Mouse (Mus musculus) stomach, postnatal 0 days (tissue): Measurements from ENCODE around the gene Onecut3. TPM values are rescaled to one million over a fixed set of nuclear protein-coding genes. Genes with fewer than 3 reads are reported as not detected.
A peak's percentile ranks its signal among the peaks of the same experiment; 100 is the strongest.

Source experiments
- ATAC-seq: fragments of 200-750 bp; cut with Nextera tagmentation; 2 replicates; pipeline ENCODE4 v1.8.0; 2017; ENCODE audit not compliant: low FRiP score, low TSS enrichment
- DNase-seq: peaks from one replicate; pipeline ENCODE4 v3.0.0-alpha.2; 2016; ENCODE audit warnings: low spot score
- H3K27ac ChIP-seq: fragments of 300-500 bp; sonication (generic); replicated peaks from 2 replicates; pipeline ENCODE4 v1.5.1; 2014; ENCODE audit warnings: mild to moderate bottlenecking, control low read depth
- H3K27me3 ChIP-seq: fragments of 300-500 bp; sonication (generic); 2 replicates; pipeline ENCODE4 v1.6.1; 2014; ENCODE audit warnings: low read length; ENCODE audit not compliant: control insufficient read depth, insufficient read depth
- H3K36me3 ChIP-seq: fragments of 300-500 bp; sonication (generic); 2 replicates; pipeline ENCODE4 v1.6.1; 2014; ENCODE audit warnings: low read length, mixed read lengths; ENCODE audit not compliant: control insufficient read depth, insufficient read depth
- H3K4me1 ChIP-seq: fragments of 300-500 bp; sonication (generic); replicated peaks from 2 replicates; pipeline ENCODE4 v1.6.1; 2014; ENCODE audit warnings: antibody characterized with exemption; ENCODE audit not compliant: control insufficient read depth, insufficient read depth
- H3K4me2 ChIP-seq: fragments of 300-500 bp; sonication (generic); replicated peaks from 2 replicates; pipeline ENCODE4 v1.6.1; 2014; ENCODE audit warnings: low read depth, mild to moderate bottlenecking, control low read depth, moderate library complexity
- H3K4me3 ChIP-seq: fragments of 300-500 bp; sonication (generic); 2 replicates; pipeline ENCODE4 v1.5.1; 2014; ENCODE audit warnings: low read depth, low read length, control low read depth
- H3K9ac ChIP-seq: fragments of 300-500 bp; sonication (generic); 2 replicates; pipeline ENCODE4 v1.6.1; 2014; ENCODE audit warnings: mild to moderate bottlenecking, low read length, control low read depth, mixed read lengths
- H3K9me3 ChIP-seq: fragments of 300-500 bp; sonication (generic); 2 replicates; pipeline ENCODE4 v1.6.1; 2016; ENCODE audit warnings: low read length; ENCODE audit not compliant: control insufficient read depth
- CTCF ChIP-seq: IDR thresholded peaks from 2 replicates; pipeline ENCODE4 v1.5.1; 2016; ENCODE audit warnings: antibody characterized with exemption, low read depth, mild to moderate bottlenecking, moderate library complexity
- EP300 ChIP-seq: optimal IDR thresholded peaks from 2 replicates; pipeline ENCODE3; 2016; ENCODE audit warnings: antibody characterized with exemption
- WGBS: fragments of 180-500 bp; shearing (Covaris S2); extraction: QIAGEN DNeasy Blood & Tissue Kit; methylation state at CpG from one replicate; pipeline ENCODE4 v1.1.7; 2014; 5-methylcytosine and 5-hydroxymethylcytosine counted together
- polyA plus RNA-seq: library from polyadenylated mRNA; unstranded; fragments of >200 nt; fragmentation: Nextera tagmentation; extraction: Ambion mirVana; gene quantifications from 2 replicates; pipeline ENCODE4 v1.2.1, GENCODE M21; 2015

Onecut3 gene
- polyA plus RNA-seq, 1 experiment from 2014 or later: 0.01 TPM

DNA sequence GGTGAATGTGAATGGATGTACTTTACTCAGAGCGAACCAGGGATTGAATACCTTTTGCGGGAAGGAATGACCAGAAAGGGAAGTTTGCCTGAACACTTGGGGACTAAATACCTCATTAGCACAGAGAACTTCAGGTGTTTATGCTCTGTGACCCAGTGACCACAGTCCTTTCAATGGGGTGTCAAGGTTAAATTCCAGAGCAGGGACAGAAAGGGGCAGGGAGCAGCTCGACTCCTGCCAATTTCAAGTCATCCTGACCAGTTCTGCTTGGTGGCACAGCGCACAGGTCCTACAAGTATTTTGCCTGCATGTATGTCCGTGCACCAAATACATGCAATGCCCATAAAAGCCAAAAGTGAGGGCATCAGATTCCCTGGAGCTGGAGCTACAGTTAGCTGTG is 29.6 kb upstream of the Onecut3 start:
- no peak for DNase-seq
- H3K9me3 ChIP-seq: no peaks in the 10 kb centered on the region
- H3K9ac ChIP-seq: no peak overlapping the region
- 63% methylated on average over 5 of the region's 5 CpGs for WGBS
- TF ChIP-seq EP300 (no peak), CTCF (no peak)
- no peaks in the 10 kb centered on the region for H3K4me1 ChIP-seq
- no peak overlapping the region for H3K4me3 ChIP-seq
- no peak overlapping the region for H3K4me2 ChIP-seq
- no peak overlapping the region for H3K27ac ChIP-seq
- ATAC-seq: no peak
- no peaks in the 10 kb centered on the region for H3K27me3 ChIP-seq
- H3K36me3 ChIP-seq: no peaks in the 10 kb centered on the region

DNA sequence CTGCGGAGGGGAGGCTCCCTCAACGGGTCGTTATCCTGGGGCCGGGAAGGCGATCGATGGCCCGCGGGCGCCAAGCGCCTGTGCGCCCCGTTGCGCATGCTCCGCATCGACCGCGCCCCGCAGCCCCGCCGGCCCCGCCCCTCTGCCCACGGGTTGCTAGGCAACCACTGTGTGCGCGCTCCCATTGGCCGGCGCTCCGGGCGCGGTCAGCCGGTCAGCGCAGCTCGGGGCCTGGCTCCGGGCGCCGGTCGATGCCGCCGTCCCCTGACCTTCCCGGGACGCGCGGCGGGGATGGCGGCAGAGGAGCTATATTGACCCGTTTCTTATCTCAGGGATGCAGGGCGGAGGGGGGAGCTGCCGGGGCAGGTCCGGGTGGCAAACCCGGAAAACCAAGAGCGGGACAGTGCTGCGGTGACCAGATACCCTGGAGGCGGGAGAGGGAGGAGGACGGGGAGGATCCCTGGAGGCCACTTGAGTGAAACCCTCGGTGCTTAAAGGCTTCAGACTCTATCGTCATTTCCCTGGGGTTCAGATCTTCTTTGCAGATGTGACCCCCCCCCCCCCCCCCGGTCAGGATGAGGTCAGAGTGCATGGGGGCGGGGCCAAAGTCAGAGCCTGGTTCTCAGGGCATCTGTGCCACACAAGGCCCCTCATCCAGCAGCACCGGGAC is 19.2 kb upstream of the Onecut3 start:
- no peaks in the 10 kb centered on the region for H3K9me3 ChIP-seq
- H3K4me1 ChIP-seq: no peaks in the 10 kb centered on the region
- peak overlapping the region; percentile 52 for H3K4me3 ChIP-seq
- H3K27me3 ChIP-seq: no peaks in the 10 kb centered on the region; the same call in 1 of the 2 replicates
- TF ChIP-seq EP300 (no peak), CTCF (no peak)
- H3K4me2 ChIP-seq: peak overlapping the region; percentile 68
- ATAC-seq (peak; percentile 90), DNase-seq (peak; percentile 89)
- H3K9ac ChIP-seq: peak overlapping the region; percentile 61
- H3K27ac ChIP-seq: peak overlapping the region; percentile 18; the same call in 1 of the 2 replicates
- no peaks in the 10 kb centered on the region for H3K36me3 ChIP-seq
- WGBS: 2% methylated on average over 52 of the region's 58 CpGs

DNA sequence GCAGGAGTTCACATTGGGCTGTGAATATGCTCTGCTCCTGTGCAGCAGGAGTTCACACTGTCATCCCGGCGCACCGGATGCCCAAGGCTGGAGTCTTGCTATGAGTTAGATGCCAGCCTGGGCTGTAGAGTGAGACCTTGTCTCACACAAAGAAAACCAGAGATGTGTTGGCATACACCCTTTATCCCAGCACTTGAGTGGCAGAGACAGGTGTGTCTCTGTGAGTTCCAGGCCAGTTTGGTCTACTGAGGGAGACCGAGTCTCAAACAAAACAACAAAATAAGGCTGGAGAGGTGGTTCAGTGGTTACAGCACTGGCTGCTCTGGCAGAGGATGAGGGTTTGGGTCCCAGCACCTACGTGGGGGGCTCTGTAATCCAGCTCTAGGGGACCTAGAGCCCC is 16.1 kb upstream of the Onecut3 start:
- WGBS: 73% methylated on average over 5 of the region's 5 CpGs
- Histone ChIP-seq H3K4me1 (no peaks in the 10 kb centered on the region), H3K9ac (no peak overlapping the region), H3K9me3 (no peaks in the 10 kb centered on the region), H3K36me3 (no peaks in the 10 kb centered on the region), H3K4me3 (no peak overlapping the region), H3K27me3 (0 out of 2 replicates have a peak, but pooled peaks cover 1% of the 10 kb centered on the region), H3K4me2 (no peak overlapping the region), H3K27ac (no peak overlapping the region)
- no peak for TF ChIP-seq EP300
- TF ChIP-seq CTCF: no peak
- ATAC-seq (no peak), DNase-seq (no peak)

DNA sequence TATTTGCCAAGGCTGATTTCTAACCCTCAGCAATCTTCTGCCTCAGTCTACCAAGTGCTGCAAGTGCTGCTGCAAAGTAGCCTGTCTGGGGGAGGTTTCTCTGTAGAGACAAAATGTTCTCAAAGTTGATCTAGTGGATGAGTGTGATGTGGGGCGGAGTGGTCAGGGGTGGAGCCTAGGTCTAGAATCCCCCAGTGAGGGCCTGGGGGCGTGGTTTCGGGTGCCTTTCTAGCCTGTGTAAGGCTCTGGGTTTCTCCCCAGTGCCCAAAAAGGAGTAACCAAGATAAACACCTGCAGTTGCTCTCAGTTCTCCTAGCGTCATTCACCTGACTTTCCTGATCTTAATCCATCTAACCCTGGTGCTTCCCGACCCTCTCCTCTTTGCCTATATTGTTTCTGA is 13.6 kb upstream of the Onecut3 start:
- no peaks in the 10 kb centered on the region for H3K9me3 ChIP-seq
- no peaks in the 10 kb centered on the region for H3K4me1 ChIP-seq
- no peak overlapping the region for H3K4me3 ChIP-seq
- H3K9ac ChIP-seq: no peak overlapping the region
- no peak overlapping the region for H3K4me2 ChIP-seq
- H3K27me3 ChIP-seq: peaks cover 3% of the 10 kb centered on the region; the same call in 1 of the 2 replicates
- WGBS: 17% methylated on average over 5 of the region's 5 CpGs
- no peak overlapping the region for H3K27ac ChIP-seq
- ATAC-seq (no peak), DNase-seq (no peak)
- H3K36me3 ChIP-seq: no peaks in the 10 kb centered on the region
- TF ChIP-seq CTCF (no peak), EP300 (no peak)

DNA sequence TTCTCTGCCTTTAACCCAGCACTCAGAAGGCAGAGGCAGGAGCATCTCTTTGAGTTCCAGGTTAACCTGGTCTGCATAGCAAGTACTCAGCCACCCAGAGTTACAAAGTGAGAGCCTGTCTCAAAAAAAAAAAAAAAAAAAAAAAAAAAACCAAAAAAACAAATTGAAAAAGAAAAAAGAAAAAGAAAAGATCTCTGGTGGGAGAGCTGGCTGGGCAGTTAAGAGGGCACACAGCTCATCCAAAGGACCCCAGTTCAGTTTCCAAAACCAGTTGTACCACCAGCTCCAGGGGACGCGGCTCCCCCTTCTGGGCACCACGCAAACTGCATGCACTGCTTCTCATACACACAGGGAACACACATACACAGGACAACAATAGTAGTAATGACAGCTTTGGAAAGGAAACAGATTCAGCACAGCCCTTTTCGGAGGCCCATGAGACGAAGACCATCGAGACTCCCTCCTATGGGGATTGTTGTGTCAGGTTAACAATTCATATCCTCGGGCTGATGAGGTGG is 7.7 kb upstream of the Onecut3 start:
- no peak overlapping the region for H3K9ac ChIP-seq
- no peak overlapping the region for H3K4me2 ChIP-seq
- no peak overlapping the region for H3K27ac ChIP-seq
- TF ChIP-seq CTCF: peak; percentile 50
- TF ChIP-seq EP300: no peak
- peaks cover 23% of the 10 kb centered on the region for H3K27me3 ChIP-seq
- DNase-seq (no peak), ATAC-seq (no peak)
- 75% methylated on average over 7 of the region's 7 CpGs for WGBS
- no peak overlapping the region for H3K4me3 ChIP-seq
- no peaks in the 10 kb centered on the region for H3K36me3 ChIP-seq
- 0 out of 2 replicates have a peak, but pooled peaks cover 3% of the 10 kb centered on the region for H3K4me1 ChIP-seq
- no peaks in the 10 kb centered on the region for H3K9me3 ChIP-seq

DNA sequence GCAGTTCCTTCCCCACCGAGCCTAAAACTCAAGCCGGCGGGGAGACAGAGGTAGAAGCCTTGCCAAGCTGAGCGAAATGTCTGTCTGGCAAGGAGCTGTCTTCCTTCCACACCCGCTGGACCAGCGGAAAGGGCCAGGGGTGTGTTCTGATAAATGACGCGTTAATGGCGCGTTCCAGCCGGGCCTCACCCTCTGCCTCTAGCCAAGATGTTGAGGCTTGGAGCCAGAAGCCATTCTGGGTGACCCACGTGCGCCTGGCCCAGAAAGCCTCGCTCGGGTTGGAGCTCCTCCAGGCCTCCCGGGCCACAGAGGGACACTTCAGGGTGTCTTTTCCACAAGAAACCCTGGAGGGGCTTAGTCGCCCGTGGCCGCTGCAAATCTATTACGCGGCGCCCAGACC is 4.6 kb upstream of the Onecut3 start:
- DNase-seq: peak; percentile 53
- no peak overlapping the region for H3K9ac ChIP-seq
- H3K27ac ChIP-seq: no peak overlapping the region
- peak overlapping the region; percentile 20; the same call in 1 of the 2 replicates for H3K4me2 ChIP-seq
- TF ChIP-seq EP300 (no peak), CTCF (no peak)
- 2% methylated on average over 22 of the region's 22 CpGs for WGBS
- H3K27me3 ChIP-seq: peaks cover 36% of the 10 kb centered on the region
- no peaks in the 10 kb centered on the region for H3K9me3 ChIP-seq
- no peaks in the 10 kb centered on the region for H3K36me3 ChIP-seq
- peaks cover 5% of the 10 kb centered on the region; the same call in 1 of the 2 replicates for H3K4me1 ChIP-seq
- peak overlapping the region; percentile 13; the same call in 1 of the 2 replicates for H3K4me3 ChIP-seq
- peak; percentile 41 for ATAC-seq
